Mouse (Mus musculus) left cerebral cortex, postnatal 25 days (tissue): ENCODE measurements around the gene Dlx5. TPM values are rescaled to one million over a fixed set of nuclear protein-coding genes. Genes with fewer than 3 reads are reported as not detected.

Experiments
- DNase-seq, 2 experiments: peaks; one replicate each; pipeline ENCODE4 v3.0.0; 2022; ENCODE audit warnings: low spot score in 2 of 2, mixed read lengths in 1 of 2
- intact Hi-C: fragments of 180-260 bp; cut with DNase I; formaldehyde crosslinking; loops from one replicate; pipeline ENCODE4 v1.15.1; 2025
- total RNA-seq, 2 experiments: library from RNA; stranded (reverse); gene quantifications; 2 replicates each; pipeline ENCODE4 v1.2.3; 2021

Dlx5 gene
- total RNA-seq, 2 experiments from 2014 or later: 6.5 to 9.1 TPM

GRCm38 (mm10) chr6:6848541-6848940 lies 33.3 kb downstream of the Dlx5 start:
- intact Hi-C loops: loop anchor here (5.0 kb wide), 1 partner anchor 34 kb away; the partner anchor contains the start of gene Dlx5
- no peak for DNase-seq

GRCm38 (mm10) chr6:6833301-6833700 lies 48.6 kb downstream of the Dlx5 start:
- DNase-seq: no peak
- intact Hi-C loops: no loop called here

- DNase-seq: no peak
- intact Hi-C loops: no loop called here
These were observed 51.4 kb downstream of the Dlx5 start for GRCm38 (mm10) chr6:6830446-6830845.

Other genes starting within 250 kb of the Dlx5 start
- 10 to 100 TPM in 1 of 2 experiments, 1 to 10 TPM in 1; 7.3 to 21.3 TPM for gene Dlx6, start 18.8 kb downstream of the Dlx5 start, total RNA-seq
- gene Sdhaf3, start 73.9 kb upstream of the Dlx5 start, total RNA-seq: 1 to 10 TPM; 6.0 to 6.2 TPM